Mouse (Mus musculus) induced T-regulatory cell, adult 2 months (primary cell): ENCODE results near the gene D17Wsu92e.

ENCODE experiments used
- DNase-seq: peaks from one replicate; pipeline ENCODE4 v3.0.0-alpha.2; 2012; ENCODE audit warnings: low read depth

The D17Wsu92e gene

DNA sequence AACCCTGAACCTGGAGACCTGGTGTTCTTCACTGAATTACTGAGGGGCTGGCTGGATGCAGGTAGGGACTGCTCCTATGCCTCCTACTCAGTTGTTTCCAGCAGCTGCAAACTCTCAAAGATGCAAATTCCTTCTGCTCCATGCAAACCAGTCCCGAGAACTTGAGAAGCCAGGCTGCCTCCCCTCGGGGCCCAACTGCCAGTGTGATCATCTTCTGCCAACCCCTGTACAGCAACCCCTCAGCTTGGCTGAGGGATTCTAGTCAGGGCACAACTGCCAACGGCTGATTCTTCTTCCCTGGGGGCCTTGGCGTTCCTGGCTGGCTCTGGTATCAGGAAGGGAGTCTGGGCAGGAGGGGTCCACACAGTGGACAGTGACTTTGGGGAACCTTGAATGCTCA lies 74.0 kb downstream of the D17Wsu92e start:
- DNase-seq = no peak

DNA sequence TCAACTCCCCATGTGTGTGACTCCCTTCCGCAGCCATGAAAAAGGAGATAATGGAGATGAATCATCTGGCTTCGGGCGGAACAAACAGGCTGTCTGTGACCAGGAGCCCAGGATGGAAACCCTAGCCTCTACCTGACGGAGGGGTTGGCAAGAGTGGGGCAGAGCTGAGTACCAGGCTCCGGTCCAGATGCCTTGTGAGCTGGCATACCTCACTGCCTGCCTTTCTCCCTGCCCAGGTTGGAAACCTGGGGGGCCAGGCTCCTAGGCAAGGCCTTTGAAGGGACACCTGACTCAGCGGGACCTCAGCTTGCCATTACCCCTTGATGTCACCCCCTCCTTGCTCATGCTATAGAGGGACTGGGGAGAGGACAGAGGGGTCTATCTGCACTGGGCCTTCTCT lies 79.5 kb downstream of the D17Wsu92e start:
- DNase-seq = no peak

DNA sequence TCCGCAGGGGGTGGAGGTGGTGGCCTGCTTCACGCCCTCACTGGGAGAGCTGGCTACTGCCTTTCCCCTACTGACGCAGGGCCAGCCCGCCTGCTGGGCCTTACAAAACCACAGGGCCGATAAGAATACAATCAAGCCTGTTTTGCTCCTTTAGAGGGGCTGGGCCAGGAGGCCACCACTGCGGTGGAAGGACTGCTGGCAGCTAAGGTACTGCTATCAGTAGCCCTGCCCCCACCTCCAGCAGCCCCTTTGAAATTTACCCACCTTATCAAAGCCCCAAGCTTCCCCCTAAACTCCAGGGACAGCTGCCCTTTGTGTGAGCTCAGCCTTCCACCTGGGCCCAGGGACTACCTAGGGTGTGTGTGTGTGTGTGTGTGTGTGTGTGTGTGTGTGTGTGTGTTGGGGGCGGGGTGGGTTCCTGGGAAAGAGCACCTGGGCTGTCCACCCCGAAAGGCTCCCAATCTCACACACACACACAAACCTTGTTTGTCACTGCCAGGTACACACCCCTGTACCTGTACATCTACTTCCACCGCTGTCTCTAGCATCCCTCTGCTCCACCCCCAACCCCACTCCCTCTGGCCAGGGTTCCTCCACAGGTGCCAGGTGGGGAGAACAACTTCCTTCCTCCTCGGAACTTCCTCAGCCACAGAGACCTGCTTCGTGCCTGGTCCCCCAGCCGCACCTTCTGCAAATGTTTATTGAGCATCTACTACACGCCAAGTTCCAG lies 85.9 kb downstream of the D17Wsu92e start:
- DNase-seq = no peak

DNA sequence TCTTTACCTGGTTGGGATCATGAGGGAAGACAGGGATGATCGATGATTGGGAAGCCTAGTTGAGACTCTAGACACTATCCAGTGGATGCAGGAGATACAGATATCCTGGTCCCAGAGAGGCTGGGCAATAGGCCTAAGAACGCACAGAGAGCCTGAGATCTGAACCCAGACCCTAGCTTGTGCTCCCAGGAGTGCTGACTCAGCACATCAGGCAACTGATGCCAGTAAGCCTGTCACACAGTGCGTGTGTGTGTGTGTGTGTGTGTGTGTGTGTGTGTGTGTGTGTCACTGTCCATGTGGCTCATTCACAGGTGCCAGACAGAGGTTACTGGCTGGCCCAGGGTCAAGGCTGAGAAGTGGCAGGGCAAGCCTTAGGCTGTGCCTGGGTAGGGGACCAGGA lies 87.8 kb downstream of the D17Wsu92e start:
- DNase-seq = no peak

DNA sequence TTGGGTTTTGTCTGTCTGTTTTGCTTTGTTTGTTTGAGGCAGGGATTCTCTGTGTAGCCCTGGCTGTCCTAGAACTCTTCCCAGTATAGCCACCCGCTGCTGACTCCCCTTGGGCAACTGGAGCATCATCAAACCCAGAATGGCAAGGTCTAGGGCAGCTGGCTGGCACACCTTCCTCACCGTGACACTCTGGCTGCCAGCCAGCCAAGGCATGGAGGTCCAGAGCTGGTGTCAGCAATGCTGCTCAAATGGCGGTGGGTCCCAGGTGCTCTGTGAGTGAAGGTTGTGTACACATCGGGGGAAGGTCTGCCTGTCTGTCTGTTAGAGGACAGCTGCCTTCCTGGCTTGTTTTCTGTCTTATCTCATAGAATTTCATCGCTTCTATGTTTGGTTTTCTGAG lies 88.3 kb downstream of the D17Wsu92e start:
- DNase-seq = no peak

DNA sequence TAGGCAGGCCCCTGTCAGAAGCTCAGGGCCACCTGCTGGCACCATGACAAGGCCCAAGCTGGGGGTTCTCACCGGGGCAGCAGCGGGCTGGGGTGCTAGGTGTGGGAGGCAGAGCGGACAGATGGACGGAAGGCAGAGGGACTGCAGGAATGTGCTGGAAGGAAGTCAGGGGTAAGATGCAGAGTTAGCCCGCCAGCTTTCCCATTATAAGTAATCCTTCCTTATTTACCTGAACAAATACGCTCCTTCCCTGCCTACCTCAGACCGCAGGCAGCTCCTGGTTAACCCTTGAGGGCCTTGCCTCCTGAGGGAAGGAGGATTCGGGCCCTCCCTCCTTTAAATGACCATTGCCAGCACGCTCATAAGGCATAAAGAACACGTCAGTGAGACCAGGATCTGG lies 91.7 kb downstream of the D17Wsu92e start, which contains the start of gene Spdef:
Gene Spdef (minus strand): TSS at position 186 of the 400 bp plus-strand sequence.
- no peak for DNase-seq

DNA sequence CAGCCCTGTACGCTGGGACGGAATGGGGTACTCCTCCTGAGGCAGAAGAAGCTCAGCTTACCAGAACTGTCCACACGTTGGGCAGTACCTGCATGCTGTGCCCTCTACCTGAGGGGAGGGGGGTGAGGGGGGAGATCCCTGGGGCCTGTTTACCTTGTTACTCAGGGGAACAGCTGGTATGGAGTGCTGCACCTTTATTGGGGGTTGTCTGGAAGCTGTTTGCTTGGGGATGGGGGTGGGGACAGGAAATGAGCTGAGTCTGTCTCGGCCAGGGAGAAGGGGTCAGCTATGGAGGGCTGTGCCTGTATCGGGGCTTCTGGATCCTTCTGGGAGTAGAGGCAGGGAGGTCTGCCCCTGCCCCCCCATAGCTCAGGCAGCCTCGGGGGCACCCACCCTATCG lies 93.9 kb downstream of the D17Wsu92e start:
- DNase-seq = no peak

DNA sequence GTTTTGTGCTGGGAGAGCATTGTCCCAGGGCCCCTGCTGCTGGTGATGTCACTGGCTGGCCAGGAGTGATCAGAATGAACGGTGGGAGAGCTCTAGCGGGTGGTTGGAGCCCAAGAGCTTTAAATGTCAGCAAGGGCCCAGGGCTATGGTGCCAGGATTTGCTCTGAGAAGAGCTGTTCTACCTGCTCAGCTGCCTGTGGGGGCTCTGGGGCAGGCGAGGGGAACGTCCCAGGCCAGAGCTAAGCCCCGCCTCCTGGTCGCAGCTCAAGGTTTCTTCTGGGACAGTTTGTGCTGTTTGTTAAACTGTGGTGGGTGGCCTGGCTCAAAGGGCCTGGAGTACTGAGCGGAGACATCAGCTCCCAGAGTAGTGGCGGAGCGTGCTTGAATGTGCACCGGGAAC lies 95.0 kb downstream of the D17Wsu92e start:
- no peak for DNase-seq

DNA sequence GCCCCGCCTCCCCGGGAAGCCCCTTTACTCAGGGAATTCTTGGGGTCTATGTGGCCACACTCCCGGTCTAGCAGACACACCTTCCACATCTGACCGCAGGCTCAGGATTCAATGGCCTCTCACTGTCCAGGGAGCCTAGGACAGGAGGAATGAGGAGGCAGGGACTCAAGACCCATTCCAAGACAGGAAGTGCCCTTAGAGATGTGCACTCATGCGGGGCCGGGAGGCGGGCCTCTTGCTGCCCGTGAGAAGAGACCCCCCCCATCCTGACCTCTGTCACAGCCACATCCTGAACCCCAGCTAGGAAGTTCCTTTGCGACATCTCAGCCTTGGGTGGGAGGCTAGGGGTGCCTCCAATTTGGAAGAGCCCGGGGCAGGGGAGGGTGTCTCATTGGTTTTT lies 95.4 kb downstream of the D17Wsu92e start:
- DNase-seq = no peak

DNA sequence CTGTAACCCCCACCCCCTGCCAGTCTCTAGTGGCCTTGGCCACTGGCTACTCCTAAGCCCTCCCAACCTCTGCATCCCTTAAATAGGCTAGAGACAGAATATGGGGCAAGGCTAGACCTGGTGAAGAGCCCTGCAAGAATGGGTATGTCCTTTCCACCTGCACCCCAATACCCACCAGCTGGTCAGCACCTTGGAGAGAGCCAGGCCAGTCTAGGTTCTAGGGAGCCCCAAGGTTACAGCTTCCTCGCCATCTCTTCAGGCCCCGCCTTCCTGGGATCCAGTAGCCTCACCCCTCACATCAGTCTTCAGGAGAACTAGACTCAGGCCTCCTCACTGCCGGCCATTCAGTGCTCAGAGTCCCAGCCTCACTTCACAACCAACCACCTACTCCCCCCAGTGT lies 96.1 kb downstream of the D17Wsu92e start:
- no peak for DNase-seq

DNA sequence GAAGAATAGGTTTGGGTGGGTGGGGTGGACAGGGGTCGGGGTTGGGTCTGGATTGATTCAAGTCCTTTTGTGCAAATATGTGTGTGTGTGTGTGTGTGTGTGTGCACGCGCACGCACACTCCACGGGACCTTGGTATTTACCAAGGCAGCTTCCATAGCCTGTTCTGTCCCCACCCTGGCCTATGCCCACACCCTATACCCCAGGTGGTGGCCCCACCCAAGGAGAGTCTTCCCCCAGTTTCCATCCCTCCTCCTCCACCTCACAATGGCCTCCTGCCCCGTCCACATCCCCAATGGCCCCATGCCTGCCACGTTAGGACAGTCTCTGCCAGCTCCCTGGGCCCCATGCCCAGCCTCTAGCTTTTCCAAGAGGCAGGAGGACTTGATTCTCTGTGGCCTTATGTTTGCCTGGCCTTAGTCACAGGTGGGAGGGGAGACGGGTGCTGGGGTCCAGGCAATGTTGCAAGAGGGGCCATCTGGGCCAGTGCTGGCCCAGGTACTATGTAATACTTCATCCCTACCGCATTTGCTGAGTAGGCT lies 99.3 kb downstream of the D17Wsu92e start:
- DNase-seq = no peak

DNA sequence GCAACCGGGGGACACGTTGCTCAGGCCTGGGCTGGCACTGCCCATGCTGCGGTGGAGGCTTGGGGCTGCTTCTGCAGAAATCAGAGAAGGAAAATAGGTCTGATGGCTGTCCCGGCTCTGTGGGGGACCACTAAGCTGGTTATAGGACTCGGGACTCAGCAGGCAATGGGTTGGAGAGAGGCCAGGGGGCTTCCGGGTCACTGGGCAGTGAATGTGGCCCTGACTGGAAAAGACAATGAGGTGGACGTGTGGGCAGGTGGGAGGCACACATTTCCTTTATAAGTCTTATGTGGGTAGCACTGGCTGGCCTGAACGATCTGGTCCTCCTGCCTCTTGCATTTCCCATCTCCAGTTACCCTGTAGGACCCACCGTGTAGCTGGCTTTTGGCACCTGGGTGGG lies 100.1 kb downstream of the D17Wsu92e start:
- no peak for DNase-seq

DNA sequence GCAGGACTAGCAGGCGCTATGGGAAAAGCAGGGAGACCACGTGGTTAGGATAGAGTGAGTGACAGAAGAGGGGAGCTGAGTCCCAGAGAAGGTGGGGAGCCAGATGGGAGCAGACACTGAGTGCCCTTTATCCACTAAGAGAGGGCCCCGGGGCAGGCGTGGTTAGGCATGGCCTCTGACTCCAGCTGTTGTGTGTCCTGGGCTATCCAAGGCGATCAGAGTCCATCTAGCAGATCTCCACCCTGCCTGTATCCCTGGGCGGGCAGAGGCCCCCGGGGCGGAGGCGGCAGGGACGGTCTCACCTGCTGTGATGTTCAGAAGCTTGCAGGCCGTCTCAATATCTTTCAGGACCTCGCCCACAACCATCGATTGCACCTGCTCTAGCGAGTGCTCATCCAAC lies 100.8 kb downstream of the D17Wsu92e start:
- DNase-seq = no peak

DNA sequence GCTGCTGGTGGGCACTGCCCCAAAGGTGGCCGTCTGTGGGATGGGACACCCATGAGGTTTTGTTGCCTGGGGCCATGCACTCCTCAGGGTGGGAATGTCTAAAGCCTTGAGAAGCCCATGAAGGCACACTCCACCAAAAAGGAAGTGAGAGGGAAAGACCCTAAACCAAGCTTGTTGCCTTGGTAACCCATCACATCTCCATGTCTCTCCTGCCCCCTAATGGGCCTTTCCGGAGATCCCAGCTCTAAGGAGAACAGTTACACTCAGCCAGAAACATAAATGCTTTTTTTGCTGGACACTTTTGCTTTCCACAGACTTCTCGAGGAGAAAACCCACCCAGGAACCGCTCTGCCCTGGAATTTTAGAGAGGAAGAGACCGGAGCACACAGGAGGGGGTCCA lies 102.2 kb downstream of the D17Wsu92e start:
- no peak for DNase-seq

DNA sequence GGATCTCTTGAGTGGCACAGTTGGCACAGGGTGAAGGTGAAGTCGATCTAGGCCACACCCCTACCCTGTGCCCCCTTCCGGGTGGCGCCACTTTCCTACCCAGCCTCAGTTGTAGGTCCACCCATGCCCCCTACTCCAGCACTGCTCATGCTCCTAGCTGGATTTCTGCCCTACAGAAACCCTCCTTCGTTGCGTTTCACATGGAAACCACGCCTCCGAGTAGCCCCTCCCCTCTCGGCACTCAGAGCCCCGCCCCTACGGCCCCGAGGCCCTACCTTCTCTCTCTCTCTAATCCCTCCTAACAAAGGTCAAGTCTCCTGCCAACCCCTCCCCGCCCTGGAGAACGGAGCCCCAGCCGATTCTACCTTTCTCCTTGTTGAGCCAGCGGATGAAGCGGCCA lies 103.6 kb downstream of the D17Wsu92e start:
- peak; percentile 33 for DNase-seq

DNA sequence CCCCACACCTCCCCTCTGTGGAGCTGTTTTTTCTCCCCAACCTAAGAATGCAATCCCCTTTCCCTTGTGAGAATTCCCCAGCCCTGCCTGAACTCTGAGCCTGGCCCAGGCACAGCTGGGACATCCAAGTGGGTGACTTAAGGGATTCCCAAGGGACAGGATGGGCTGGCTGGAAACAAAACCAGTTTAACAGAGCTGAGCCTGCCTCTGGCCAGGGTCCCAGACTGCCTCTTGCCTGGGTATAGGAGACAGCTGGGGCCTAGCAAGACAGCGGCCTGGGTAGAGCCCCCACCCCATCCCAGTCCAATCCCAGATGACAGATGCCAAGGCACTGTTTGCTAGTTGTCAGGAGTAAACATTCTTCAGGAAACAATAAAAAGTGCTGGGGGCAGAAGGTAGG lies 107.6 kb downstream of the D17Wsu92e start:
- DNase-seq = no peak

DNA sequence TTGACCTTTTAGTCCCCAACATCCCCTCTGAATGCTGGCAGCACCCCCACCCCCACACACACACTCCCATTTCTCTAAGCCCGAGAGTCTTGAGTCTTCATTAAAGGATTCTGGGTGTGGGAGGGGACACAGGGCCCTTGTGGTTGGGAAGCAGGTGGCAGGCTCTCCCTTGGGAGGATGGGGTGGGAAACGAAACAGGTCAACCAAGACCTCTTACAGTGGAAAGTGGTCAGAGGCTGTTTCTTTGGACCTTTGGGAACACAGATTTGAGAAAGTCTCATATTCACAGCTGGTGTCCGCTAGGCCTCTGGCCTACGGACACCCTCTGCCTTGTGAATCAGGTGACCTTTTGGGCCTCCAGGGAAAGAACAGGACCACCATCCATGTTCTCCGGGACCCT lies 110.8 kb downstream of the D17Wsu92e start:
- DNase-seq = no peak

DNA sequence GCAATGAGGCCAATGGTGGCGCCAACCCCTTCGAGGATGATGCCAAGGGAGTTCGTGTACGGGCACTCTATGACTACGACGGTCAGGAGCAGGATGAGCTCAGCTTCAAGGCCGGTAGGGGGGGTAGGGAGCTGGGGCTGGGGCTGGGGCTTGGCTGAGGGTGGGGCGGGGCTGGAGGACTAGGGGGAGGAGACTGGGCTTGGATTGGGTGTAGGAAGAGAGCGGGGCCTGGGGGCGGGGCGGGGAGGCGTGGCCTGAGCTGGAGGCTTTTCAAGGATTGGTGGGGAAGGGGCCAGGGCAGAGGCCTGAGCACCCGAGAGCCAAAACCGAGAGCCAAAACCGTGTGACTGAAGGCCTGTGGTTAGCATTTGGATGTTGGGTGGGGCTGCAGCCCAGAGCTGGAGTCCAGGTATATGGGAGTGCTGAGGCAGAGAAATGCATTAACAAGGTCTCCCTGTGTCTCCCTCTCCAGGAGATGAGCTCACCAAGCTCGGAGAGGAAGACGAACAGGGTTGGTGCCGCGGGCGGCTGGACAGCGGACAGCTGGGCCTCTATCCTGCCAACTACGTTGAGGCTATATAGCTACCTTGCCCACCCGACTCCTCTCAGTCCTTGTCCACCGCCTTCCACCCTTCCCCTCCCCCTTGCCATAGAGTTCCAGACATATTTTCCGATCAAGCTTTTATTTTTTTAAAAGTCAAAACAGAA lies 112.3 kb downstream of the D17Wsu92e start:
- peak; percentile 72 for DNase-seq

DNA sequence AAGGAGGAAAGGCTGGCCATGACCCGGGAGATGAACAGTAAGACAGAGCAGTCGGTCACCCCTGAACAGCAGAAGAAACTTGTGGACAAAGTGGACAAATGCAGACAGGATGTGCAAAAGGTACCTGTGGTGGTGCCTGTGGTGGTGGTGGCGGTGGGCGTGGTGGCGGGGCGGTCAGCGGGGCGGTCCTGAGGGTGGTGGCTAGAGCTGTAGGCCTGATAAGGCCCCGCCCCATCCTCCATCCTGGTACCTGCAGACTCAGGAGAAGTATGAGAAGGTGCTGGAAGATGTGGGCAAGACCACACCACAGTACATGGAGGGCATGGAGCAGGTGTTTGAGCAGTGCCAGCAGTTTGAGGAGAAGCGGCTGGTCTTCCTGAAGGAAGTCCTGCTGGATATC lies 114.8 kb downstream of the D17Wsu92e start:
- no peak for DNase-seq

DNA sequence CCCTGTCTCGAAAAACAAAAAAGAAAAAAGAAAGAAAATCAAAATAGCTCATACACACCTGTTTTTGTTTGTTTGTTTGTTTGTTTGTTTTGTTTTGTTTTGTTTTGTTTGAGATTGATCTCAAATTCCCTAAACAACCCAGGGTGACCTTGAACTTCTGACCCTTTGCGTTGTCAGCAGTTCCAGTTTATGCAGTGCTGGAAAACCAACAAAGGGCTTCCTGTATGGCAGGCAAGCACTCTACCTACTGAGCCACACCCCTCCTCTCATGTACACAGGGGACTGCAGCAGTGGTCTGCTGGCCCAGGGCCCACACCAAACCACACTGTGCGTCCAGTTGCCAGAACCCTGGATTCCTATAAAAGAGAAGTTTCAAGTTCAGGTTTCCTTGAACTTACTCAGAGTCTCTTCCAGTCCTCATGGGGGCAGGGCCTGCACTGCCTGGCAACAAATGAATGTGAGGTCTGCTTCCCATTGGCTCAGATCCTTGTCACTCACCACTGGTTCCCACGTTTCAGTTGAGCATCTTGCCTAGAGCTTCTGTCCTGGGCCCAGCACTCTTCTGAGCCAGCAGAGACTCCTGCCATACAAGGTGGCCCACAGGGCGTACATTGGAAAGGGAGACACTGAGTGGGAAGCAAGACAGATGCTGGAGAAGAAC lies 116.4 kb downstream of the D17Wsu92e start:
- DNase-seq = peak; percentile 35

DNA sequence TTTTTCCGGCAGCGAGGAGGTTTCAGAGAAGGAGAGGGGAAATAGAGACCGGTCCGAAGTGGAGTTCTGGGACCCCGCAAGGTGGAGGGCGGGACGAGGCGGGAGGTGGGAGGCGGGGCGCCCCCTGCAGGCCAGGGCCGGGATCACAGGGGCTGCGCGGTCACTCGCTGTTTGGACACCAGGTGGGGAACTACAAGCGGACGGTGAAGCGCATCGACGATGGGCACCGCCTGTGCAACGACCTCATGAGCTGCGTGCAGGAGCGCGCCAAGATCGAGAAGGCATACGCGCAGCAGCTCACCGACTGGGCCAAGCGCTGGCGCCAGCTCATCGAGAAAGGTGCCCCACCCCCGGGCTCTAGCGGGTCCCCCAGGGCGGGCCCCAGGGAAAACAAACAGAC lies 117.9 kb downstream of the D17Wsu92e start:
- peak; percentile 52 for DNase-seq

DNA sequence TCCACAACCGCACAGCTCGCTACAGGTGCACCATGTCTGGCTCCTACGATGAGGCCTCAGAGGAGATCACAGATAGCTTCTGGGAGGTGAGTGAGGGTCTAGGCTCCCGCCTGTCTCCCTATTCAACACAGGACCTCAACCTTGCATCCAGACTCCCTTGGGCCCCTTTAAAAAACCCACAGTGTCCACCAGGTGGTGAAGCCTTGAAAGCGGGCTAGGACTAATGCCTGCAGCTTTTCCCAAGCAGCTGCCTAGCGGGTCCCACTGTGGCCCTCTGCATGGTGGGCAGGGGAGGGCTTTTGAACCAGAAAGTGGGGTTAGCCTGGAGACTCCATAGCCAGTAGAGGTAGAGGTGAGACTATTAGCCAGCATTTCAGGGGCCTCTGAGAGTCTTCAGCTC lies 118.6 kb downstream of the D17Wsu92e start:
- no peak for DNase-seq
